ENCODE assay signal across 23 mouse cellular contexts in genomic region chr14:120763796-120764195, GRCm38 (mm10).
DNase-seq lines count a peak whose midpoint lies in the region; TF ChIP-seq lines count a peak whose summit lies in the region.
"Had no signal": no experiment of that assay in that cellular context is flagged by ENCODE, and none has a peak within 500 bp of the region (broad histone marks: within the 10 kb centered on the region; RNA-seq: fewer than 3 reads in every experiment).

No protein-coding gene starts in this region.

- TF ChIP-seq CTCF in olfactory bulb, adult 2 months (IDR thresholded peaks at IDR 0.05; ENCODE audit: insufficient read depth, low read depth, low read length): no peak

- DNase-seq in left cerebral cortex, adult 18-20 months (ENCODE audit: low spot score in 2 of 2): peak; percentile 49 to 58
- DNase-seq in left cerebral cortex, postnatal 4 days: no peak
- peak; percentile 48 for DNase-seq in right cerebral cortex, postnatal 25 days
- DNase-seq in right cerebral cortex, postnatal 10 days (ENCODE audit: low spot score in 2 of 2): no peak
- DNase-seq in brain, adult 2 months (ENCODE audit: low read depth, low spot score): peak; percentile 75
- DNase-seq in thymus, postnatal 10 days (ENCODE audit: low spot score in 2 of 2): no peak
- DNase-seq in gastrocnemius, postnatal 25 days: no peak
- DNase-seq: adrenal gland, postnatal 10 days; cerebellum, adult 9-11 months; kidney, postnatal 36 days; layer of hippocampus, adult 9-11 months; lung, adult 18-20 months; lung, postnatal 10 days; thymus, adult 2 months had no signal

- no peak overlapping the region for H3K4me3 ChIP-seq in olfactory bulb, adult 2 months (ENCODE audit: insufficient read depth, low read depth, low read length)
- H3K4me3 ChIP-seq: embryonic facial prominence, embryonic 15.5 days; forebrain, embryonic 15.5 days; hindbrain, embryonic 15.5 days; kidney, embryonic 15.5 days; limb, embryonic 13.5 days; liver, embryonic 12.5 days; midbrain, embryonic 12.5 days; neural tube, embryonic 13.5 days had no signal

- H3K4me1 ChIP-seq in olfactory bulb, adult 2 months (ENCODE audit: control insufficient read depth, insufficient read depth, low read length): peaks cover 6% of the 10 kb centered on the region
- H3K4me1 ChIP-seq: embryonic facial prominence, embryonic 15.5 days; forebrain, embryonic 15.5 days; hindbrain, embryonic 15.5 days; kidney, embryonic 15.5 days; limb, embryonic 13.5 days; liver, embryonic 12.5 days; midbrain, embryonic 12.5 days; neural tube, embryonic 13.5 days had no signal

- TF ChIP-seq POLR2A in olfactory bulb, adult 2 months (IDR thresholded peaks at IDR 0.05; ENCODE audit: insufficient read depth, low read depth, low read length): no peak

- peak overlapping the region; percentile 66; the same call in 1 of the 2 replicates for H3K27ac ChIP-seq in olfactory bulb, adult 2 months (ENCODE audit: insufficient read depth, low read depth, low read length)
- H3K27ac ChIP-seq: embryonic facial prominence, embryonic 15.5 days; forebrain, embryonic 15.5 days; hindbrain, embryonic 15.5 days; kidney, embryonic 15.5 days; limb, embryonic 13.5 days; liver, embryonic 12.5 days; midbrain, embryonic 12.5 days; neural tube, embryonic 13.5 days had no signal

- 50% methylated on average over 5 of the region's 5 CpGs for WGBS in olfactory bulb, adult 2 months

- intact Hi-C loops in left cerebral cortex, postnatal 4 days (cut with DNase I): no loop called here

Comparison
In these comparisons a context has a peak if more than half of its experiments do, and no peak if none do; other contexts are left out.
1. DNase-seq: peak in left cerebral cortex, adult 18-20 months (2 of 2), right cerebral cortex, postnatal 25 days (single experiment) and brain, adult 2 months (single experiment); none in left cerebral cortex, postnatal 4 days (single experiment), right cerebral cortex, postnatal 10 days (0 of 2), thymus, postnatal 10 days (0 of 2) and gastrocnemius, postnatal 25 days (single experiment).